Mouse (Mus musculus): ENCODE results near the gene Ube2j1.

- TF ChIP-seq POLR2A (IDR thresholded peaks at IDR 0.05; ENCODE audit: low read depth, low read length) (no peak), CTCF (IDR thresholded peaks at IDR 0.05; ENCODE audit: borderline replicate concordance, insufficient read depth, low read length) (no peak)
Observed at GRCm38 (mm10) chr4:32996083-32996482, 35.1 kb upstream of the Ube2j1 start.
